Mouse (Mus musculus): Measurements from ENCODE around the gene Nrde2.

- no peak for TF ChIP-seq CTCF (IDR thresholded peaks at IDR 0.05; ENCODE audit: extremely low read depth, insufficient read depth, low read length)
- TF ChIP-seq POLR2A (IDR thresholded peaks at IDR 0.05; ENCODE audit: extremely low read depth, insufficient read depth, low read length) = no peak
Observed at GRCm38 (mm10) chr12:100186376-100186775, 26.9 kb upstream of the Nrde2 start.

Data from cortical plate, adult 2 months (tissue).